Comparison of ENCODE assay signal across 8 mouse cellular contexts in the genomic region with DNA sequence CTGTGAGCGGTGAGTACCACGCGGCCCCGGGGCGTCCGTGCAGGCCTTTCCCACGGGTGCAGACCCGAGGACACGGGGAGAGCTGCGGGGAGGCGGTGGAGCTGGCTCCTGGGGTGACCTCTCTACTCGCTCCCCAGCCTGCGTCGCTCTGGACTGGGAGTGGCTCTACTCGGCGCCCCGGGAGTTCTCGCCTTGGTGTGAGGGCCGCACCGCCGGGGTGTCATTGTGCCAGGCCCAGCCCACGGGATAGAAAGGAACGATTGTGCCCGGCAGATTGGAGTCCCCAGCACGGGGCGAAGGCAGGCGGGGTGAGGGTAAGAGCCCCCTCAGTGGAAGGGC. TPM values are rescaled to one million over a fixed set of nuclear protein-coding genes. Genes with fewer than 3 reads are reported as not detected.
DNase-seq lines count a peak whose midpoint lies in the region; ATAC-seq and TF ChIP-seq lines count a peak whose summit lies in the region.

No protein-coding gene starts in this region.

- intact Hi-C loops in left cerebral cortex, postnatal 10 days (cut with DNase I), result no loop called here

- H3K36me3 ChIP-seq in kidney, embryonic 16.5 days (ENCODE audit: insufficient read depth, low read length), result no peaks in the 10 kb centered on the region; the same call in 1 of the 2 replicates
- no peaks in the 10 kb centered on the region for H3K36me3 ChIP-seq in embryonic facial prominence, embryonic 10.5 days (replicated peaks)
- no peaks in the 10 kb centered on the region for H3K36me3 ChIP-seq in hindbrain, postnatal 0 days (ENCODE audit: insufficient read depth, low read length)

- H3K27me3 ChIP-seq in kidney, embryonic 16.5 days (ENCODE audit: insufficient read depth, low read length), result no peaks in the 10 kb centered on the region
- H3K27me3 ChIP-seq in embryonic facial prominence, embryonic 10.5 days (replicated peaks; ENCODE audit: low read depth, poor library complexity, severe bottlenecking), result no peaks in the 10 kb centered on the region
- H3K27me3 ChIP-seq in hindbrain, postnatal 0 days (ENCODE audit: insufficient read depth, low read length), result no peaks in the 10 kb centered on the region

- H3K4me3 ChIP-seq in kidney, embryonic 16.5 days (ENCODE audit: low read length), result peak overlapping the region; percentile 81
- H3K4me3 ChIP-seq in embryonic facial prominence, embryonic 10.5 days, result peak overlapping the region; percentile 87
- H3K4me3 ChIP-seq in hindbrain, postnatal 0 days (ENCODE audit: low read length), result peak overlapping the region; percentile 90

- H3K4me1 ChIP-seq in kidney, embryonic 16.5 days (ENCODE audit: insufficient read depth, low read length), result peaks cover 21% of the 10 kb centered on the region
- H3K4me1 ChIP-seq in embryonic facial prominence, embryonic 10.5 days, result peaks cover 23% of the 10 kb centered on the region
- 0 out of 2 replicates have a peak, but pooled peaks cover 8% of the 10 kb centered on the region for H3K4me1 ChIP-seq in hindbrain, postnatal 0 days (ENCODE audit: insufficient read depth, low read length)

- no peaks in the 10 kb centered on the region for H3K9me3 ChIP-seq in kidney, embryonic 16.5 days (ENCODE audit: low read length)
- H3K9me3 ChIP-seq in embryonic facial prominence, embryonic 10.5 days, result no peaks in the 10 kb centered on the region
- no peaks in the 10 kb centered on the region for H3K9me3 ChIP-seq in hindbrain, postnatal 0 days (ENCODE audit: low read length)

- no peak for TF ChIP-seq CTCF in hindbrain, postnatal 0 days (IDR thresholded peaks at IDR 0.05; ENCODE audit: low read depth)

- WGBS in kidney, embryonic 16.5 days, result 0% methylated on average over 27 of the region's 27 CpGs
- WGBS in embryonic facial prominence, embryonic 10.5 days, result under 1% methylated on average over 27 of the region's 27 CpGs
- WGBS in hindbrain, postnatal 0 days, result 0% methylated on average over 27 of the region's 27 CpGs

- ATAC-seq in kidney, embryonic 16.5 days (ENCODE audit: low FRiP score, low TSS enrichment), result no peak; the same call in 1 of the 2 replicates
- ATAC-seq in hindbrain, postnatal 0 days, result no peak; the same call in 1 of the 2 replicates
- ATAC-seq in monocyte, adult 5-6 weeks (replicated peaks; ENCODE audit: insufficient number of reproducible peaks, low FRiP score, low TSS enrichment, poor library complexity, severe bottlenecking), result peak; percentile 11; the same call in 1 of the 2 replicates

- DNase-seq in kidney, postnatal 4 days, result no peak
- DNase-seq in embryonic facial prominence, embryonic 10.5 days (ENCODE audit: low spot score), result no peak
- peak; percentile 61 for DNase-seq in hindbrain, postnatal 0 days (ENCODE audit: low spot score)
- DNase-seq in ovary, postnatal 36 days (ENCODE audit: low spot score), result no peak
- no peak for DNase-seq in left cerebral cortex, postnatal 10 days (ENCODE audit: extremely low spot score in 1 of 2, low spot score in 2 of 2)
- no peak for DNase-seq in urinary bladder, adult 18-20 months (ENCODE audit: low spot score in 2 of 2)

- H3K4me2 ChIP-seq in kidney, embryonic 16.5 days (replicated peaks; ENCODE audit: low read depth, low read length), result peak overlapping the region; percentile 70
- peak overlapping the region; percentile 77 for H3K4me2 ChIP-seq in hindbrain, postnatal 0 days (ENCODE audit: low read depth, low read length)

- peak overlapping the region; percentile 95 for H3K9ac ChIP-seq in kidney, embryonic 16.5 days (replicated peaks; ENCODE audit: low read length)
- H3K9ac ChIP-seq in hindbrain, postnatal 0 days (replicated peaks; ENCODE audit: low read length), result peak overlapping the region; percentile 92

- peak overlapping the region; percentile 97 for H3K27ac ChIP-seq in kidney, embryonic 16.5 days (ENCODE audit: low read length)
- peak overlapping the region; percentile 92 for H3K27ac ChIP-seq in embryonic facial prominence, embryonic 10.5 days (replicated peaks)
- H3K27ac ChIP-seq in hindbrain, postnatal 0 days, result peak overlapping the region; percentile 95

RNA-seq across cellular contexts. Expression of gene Aco1, which starts 0.6 kb away (rescaled TPM):
- polyA plus RNA-seq in kidney, embryonic 16.5 days (2015; fragmentation: Nextera tagmentation; extraction: Ambion mirVana), result 89.4 and 91.0 TPM in 2 replicates
- polyA plus RNA-seq in embryonic facial prominence, embryonic 10.5 days (2016; fragmentation: Nextera tagmentation; extraction: Ambion mirVana), result 49.8 and 52.4 TPM in 2 replicates
- 54.7 and 57.0 TPM in 2 replicates for total RNA-seq in hindbrain, postnatal 0 days (2014; rRNA removed)
- polyA plus RNA-seq in hindbrain, postnatal 0 days (2015; fragmentation: Nextera tagmentation; extraction: Ambion mirVana), result 37.5 and 38.3 TPM in 2 replicates
- total RNA-seq in monocyte, adult 5-6 weeks (2017), result 18.2 to 24.5 TPM (median 20.6 TPM) in 3 replicates
- 10 to 100 TPM; 43.7 to 45.7 TPM for total RNA-seq in left cerebral cortex, postnatal 10 days (2021)
